Mouse (Mus musculus): ENCODE data around the gene Lgi2.

Lgi2 gene

DNA sequence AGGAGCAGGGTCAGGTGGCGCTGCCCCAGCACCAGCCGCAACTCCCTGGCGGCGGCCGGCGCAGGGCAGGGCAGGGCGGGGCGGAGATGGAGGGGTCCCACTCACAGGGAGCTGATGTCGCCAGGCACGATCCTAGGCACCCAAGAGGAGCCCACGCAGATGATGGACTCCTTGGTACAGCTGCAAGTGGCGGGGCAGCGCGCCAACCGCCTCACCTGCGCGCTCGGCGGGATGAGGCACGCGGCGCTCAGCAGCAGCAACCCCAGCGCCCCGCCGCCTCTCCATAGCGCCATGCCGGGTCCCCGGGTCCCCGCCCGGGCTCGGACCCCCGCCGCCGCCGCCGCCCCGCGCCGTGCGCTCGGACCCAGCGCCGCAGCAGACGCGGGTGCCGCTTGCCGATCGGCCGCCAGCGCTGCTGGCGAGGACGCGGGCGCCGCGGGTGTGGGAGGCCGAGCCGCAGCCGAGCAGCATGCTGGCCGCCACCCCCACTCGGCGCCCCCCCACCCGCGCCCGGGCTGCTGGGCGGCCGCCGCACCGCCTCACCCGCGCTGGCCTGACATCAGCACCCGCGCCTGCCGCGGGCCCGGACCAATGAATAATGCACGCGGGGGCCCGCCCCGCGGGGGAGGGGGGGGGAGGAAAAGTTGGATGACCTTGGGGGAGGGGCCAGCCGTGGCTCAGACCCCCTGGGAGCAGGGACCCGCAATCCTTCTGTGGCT is at the start of gene Lgi2:
Gene Lgi2, minus strand, starts transcription at position 650 of the 719 bp plus-strand sequence.
- DNase-seq = no peak

DNA sequence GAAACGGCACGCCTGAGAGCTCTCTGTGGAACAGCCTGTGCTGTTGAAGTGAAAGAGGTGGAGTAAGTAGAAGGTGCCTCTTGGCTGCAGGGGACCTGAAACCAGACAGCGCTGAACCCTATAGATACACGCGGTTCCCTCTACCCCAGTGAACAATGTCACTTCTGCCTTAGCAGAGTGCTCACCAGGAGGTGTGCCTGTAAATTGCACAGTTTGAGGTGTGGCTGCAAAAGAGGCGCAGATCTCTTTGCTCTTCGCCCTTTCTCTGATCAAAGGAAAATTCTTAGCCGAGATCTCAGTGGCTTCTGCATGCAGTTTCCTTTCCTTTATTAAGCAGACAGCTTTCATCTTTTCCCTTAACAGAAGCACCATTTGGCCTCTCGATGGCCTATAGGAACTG is 49.2 kb upstream of the Lgi2 start:
- DNase-seq = no peak

DNA sequence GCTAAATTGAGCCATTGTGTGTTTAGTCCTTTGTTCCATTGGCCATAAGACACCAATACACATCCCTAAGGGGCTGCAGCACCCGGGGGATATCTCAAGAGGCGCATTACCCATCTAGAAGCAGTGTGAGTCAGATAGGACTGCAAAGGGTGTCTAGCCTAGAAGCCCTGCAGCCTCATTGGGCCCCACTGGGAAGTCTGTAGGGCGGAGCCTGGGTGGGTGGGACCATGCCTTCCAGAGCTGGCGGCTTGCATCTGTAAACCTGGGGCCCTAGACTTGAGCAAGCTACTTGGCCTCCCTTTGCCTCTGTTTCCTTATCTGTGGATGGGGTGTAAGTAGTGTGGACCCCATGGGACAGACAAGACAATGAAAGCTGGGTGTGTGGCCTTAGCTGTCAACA is 48.4 kb upstream of the Lgi2 start:
- no peak for DNase-seq

DNA sequence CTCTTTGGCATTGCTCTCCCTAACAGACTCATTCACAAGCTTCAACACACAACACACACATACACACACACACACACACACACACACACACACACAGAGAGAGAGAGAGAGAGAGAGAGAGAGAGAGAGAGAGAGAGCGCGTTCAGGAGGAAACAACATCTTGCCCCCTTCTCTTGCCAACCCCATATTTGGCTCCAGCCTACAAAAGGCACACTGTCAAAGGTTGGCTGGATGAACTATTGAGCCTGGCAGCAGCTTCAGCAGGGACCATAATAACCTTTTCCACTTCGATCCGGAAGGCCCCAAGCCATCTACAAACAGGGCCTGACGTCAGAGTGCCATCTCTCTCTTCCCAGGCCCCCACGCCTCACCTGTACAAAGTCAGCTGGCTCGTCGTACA is 46.5 kb upstream of the Lgi2 start:
- DNase-seq = no peak

DNA sequence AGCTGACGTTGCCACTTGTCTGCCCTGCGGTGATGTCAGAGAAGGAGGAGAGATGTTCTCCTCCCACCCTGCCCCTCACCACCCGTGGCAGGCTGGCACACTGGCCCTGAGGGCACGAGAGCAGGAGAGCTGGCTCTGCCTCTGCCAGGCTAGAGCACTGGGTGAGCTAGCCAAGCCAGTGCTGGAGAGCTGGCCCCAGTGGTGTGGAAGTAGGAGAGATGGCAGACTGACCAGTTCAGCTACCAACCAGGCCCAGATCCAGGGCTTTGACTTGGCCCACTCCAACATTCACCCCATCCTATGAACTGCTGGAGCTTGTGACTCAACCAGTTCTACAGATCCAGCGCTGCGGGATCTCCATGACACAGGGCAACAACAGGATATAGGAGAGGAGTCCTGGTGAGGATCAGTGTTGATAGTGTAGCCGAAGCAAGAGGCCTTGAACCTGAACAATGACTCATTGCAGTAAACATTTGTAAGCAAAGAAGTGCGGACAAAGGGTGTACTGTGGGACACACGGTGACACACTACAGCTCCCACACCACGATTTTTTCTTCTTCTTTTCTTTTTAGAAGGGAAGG is 45.1 kb upstream of the Lgi2 start:
- DNase-seq = no peak

DNA sequence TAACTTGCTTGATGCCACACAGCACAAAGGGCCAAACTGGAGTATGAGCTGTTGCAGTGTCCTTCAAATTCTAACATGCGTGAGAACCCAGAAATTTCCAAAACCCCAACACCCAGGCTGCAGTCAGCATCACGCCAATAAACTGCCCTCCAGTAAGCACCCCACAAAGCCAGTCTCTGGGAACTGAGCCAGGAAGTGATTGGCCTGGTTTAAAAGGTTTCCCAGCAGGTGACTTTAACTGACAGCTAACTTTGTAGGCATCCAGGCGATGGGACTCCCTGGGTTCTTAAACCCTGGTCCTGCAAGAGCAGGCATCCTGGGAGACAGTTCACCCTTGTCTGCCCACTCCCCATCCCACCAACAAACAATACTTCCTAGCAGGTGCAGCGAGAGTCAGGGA is 44.0 kb upstream of the Lgi2 start:
- no peak for DNase-seq

DNA sequence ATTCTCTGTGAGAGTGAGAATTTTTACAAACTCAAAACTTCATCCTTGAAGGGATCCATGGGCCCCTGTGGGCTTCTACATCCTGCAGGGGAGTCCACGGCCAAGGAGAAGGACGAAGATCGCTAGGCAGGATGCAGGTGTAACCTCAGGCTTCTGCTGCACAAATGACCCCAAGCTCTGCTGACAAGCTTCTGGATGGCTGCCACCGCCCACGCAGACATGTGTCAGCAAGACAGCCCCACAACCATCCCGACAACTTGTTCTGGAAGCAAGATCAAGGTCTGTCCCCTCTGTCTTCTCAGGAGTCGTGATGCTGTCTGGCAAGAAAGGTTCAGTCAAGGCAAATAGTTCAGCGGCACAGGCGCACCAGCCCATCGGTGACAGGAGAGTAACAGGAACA is 43.4 kb upstream of the Lgi2 start:
- DNase-seq = no peak

DNA sequence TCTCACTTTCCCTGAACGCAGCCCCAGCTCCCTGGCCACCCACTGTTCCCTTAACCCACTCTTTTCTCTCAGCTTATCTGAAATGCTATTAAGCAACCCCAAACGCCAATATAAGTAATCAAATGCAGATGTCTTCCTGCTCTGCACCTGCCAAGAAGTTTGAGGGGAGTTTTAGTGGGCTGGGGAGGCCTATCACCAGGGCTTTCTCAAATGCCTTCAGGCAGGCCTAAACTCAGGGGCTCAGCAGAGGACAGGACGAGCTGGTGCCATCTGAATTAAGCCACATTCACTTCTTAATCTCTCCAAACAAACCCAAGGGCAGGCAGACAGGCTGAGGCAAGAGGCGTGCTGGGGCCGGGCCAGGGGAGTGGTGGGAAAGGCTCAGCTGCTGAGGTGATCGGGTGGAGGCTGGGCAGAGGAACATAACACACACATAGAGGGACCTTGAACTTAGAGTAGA is 38.4 kb upstream of the Lgi2 start:
- no peak for DNase-seq

DNA sequence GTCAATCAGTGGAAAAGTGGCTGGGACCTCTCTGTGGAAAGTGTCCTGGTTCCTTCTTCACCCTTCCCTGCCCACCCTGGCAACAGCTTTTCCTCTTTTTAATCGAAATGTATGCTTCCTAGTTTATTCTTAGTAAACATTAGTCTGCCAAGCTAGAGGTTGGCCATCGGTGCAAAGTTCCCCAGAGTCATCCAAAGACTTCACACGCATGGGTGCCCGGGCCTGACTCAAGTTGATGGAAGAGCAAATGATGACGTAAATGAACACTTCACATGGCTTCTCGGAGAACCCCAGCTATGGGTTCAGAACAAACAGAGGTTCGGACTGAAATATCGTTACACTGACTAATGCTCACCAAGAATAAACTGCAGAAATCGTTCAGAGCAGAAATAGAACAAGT is 24.4 kb upstream of the Lgi2 start:
- no peak for DNase-seq

DNA sequence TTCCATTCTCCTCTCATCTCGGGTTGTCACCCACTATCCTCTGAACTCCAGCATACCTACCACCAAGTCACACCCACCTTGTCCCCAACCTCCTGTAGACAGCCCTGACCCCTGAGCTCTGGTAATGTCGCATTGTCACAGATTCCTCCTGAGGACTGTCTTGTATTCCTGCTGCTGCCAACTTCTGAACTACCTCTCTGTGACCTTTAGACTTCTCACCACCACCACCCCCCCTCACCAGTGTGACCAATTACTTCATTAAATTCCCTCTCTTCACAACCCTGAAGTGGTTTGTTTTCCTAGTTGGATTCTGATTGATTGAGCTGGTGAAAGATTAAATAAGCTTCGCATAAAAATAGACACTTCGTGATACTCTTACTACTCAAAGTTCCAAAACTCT is 22.4 kb upstream of the Lgi2 start:
- DNase-seq = no peak

DNA sequence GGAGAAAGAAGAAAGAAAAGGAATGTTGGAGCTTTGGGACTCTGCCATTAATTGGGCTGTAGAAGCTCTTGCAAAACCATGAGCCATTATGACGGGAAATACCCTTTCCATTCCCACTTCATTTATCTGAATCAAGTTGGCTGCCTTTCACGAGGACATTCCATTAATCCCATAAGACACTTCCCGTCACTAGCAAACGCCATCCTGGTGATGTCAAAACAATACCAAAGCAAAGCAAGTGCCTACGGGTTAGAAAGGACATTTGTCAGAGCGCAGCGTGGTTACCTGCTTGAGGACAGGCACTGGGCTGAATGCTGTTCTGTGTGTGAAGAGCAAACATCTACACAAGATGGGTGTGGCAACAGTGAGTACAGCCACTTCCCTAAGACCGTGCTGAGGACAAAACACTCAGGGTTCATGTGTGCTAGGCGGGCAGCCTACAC is 21.1 kb upstream of the Lgi2 start:
- DNase-seq = no peak

DNA sequence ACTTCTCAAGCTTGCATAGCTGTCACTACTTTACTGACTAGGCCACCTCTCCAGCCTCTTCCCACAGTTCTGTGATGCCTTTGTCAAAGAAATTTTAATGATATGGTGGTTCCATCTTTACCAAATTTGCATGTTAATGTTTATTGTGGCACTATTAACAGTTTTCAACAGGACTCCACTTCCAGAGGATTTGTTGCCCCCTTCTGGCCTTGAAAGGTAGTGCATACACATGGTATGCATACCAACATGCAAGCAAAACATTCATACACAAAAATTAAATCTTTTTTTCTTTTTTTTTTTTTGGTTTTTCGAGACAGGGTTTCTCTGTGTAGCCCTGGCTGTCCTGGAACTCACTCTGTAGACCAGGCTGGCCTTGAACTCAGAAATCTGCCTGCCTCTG is 6.3 kb upstream of the Lgi2 start:
- no peak for DNase-seq

DNA sequence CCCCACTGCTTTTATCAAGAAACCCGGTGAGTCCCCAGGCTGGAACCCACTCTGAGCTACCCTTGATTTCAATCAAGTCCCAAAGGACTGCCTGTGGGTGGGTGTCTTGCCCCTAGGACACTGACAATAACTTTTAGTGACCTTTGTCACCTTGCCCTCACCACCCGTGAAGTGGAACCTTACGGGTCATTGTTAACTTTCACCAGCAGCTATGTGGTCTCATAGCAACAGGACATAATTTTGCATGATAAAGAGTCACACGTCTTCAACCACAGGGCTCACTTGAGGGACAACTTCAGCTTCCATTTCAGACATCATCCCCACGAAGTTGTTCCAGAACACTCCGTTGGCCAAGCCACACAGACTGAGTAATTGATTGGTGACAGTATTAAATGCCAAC is 4.5 kb upstream of the Lgi2 start:
- DNase-seq = no peak

DNA sequence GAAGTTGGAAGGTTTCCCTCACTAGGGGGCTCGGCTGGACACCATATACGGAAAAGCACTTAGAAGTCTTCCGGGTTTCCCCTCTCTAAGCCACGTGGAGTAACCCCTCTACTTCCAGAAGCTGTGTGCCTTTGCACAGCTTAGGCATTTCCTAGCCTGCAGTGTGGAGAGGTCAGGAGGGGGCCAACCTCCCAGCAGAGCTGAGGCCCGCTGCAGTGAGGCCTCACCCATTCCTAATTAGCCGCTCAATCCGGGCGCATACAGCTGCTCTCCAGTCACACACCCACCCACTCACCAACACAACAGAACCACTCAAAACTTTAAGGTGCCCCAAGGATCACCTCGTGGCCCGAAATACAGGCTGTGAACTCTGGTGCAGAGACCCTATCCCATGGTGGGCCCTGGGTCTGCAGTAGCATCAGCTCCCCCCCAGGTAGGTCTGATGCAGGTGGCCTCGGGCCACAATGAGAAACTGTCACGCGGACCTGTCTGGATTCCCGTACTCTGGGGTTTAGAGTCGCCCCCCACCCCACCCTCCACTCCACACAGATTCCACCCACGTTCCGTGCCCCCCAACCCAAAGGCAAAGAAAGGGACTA is 949 bp downstream of the Lgi2 start:
- no peak for DNase-seq

DNA sequence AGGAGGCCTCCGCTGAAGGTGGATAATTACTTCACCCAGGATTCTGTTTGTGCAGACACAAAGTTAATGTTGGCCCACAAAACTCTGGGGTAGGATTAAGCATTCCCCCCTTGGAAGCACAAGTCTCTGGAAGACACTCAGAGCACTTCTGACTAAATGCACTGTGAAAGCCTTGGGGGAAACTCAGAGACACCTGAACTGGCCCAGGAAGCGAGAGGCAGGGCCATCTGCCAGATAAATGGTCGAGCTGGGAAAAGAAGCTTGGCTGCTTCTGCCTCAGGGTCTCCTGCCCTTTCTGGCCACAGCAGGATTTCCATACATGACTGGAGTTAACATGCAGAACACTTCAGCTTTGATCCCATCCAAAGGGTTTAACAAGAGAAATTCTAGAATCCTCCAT is 1.9 kb downstream of the Lgi2 start:
- DNase-seq = no peak

DNA sequence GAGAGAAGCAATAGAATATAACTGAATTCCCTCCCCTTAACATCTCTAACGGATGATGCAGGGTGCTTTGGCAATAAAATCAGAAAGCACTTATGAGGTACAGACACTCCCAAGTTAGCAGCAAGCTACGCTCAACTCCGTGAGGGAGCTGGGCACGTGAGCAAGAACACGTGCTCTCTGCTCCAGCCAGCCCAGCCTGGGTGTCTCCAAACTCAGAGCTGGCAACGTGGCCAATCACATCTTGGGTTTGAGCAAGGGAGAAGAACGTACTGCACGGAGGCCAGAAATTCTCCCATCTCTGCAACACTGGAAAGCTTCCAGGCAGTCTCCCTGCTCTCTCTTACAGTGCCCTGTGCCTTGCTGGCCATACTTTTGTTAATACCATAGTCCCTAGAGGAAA is 6.0 kb downstream of the Lgi2 start:
- DNase-seq = no peak

DNA sequence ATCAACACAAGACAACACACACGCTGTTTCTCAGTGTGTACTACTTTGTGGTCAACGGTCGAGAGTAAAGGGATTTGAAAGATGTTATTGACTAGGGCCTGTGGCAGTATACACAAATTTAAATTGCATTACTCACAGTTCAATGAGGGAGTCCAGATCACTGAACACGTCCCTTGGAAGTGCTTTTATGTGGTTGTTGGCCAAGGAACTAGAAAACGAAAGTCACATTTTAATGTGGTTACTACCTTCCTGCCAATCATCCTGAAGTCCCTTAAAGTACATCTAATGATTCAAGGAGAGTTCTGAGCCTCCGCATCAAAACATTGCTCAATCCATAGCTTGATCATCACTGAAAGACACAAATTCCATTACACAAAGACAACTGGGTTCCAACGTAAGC is 10.7 kb downstream of the Lgi2 start:
- no peak for DNase-seq

DNA sequence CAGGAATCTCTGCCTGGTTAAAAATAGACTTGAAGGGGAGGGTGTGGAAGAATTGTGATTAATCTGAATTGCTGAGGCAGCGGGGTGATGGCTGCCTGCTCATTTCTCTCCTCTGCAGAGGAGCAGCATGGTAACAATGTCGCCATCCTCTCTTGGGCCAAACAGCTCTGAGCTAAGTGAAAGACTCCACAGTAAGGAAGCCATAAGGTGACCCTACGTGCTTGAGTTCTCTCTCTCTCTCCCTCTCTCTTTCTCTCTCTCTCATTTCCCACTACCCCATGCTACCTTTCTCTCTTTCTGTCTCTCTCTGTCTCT is 15.0 kb downstream of the Lgi2 start:
- DNase-seq = no peak

DNA sequence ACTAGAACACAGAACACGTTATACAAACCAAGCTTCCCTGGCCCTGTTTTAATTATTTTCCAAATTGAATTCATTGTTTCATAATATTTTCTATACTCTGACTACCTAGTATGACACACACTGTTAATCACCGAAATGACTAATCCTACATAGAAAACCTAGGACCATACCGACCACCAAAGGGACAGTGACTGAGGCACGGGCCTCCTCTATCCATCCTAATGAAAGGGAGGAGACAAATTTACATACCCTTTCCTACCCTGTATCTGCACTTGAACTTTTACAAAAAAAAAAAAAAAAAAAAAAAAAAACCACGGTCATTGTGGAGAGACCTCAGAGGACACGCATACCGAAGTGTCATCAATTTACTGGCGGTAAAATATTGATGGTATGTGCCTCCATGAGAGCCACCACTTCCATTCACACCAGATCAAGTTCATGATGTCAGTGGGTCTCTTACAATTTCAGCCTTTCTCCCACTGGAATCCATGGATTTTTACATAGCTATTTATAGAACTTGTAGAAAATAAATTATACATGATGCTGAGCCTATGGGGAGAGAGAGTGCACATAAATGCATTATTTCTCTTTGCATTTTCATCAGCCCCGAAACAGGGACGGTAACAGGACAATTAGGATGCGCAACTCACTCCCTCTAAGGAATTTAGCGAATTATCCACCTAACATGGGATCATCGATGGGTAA is 15.5 kb downstream of the Lgi2 start:
- no peak for DNase-seq

DNA sequence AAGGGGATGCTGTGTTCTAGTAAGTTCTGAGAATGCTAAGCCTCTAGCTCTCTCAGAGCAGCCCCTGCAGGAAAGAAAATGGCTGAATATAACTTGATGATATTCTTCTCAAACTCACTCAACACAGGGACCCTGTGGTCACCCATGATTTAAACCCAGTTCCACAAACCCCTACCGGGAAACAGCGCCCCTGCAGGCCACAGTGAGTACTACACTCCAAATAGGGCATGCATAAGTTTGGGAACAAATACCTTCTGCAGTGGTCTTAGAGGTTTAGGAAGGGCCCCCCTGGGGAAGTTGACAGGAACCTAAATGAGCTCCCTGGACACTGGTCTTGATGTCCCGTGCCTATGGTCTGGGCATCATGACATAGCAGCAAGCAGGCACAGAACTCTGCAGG is 19.3 kb downstream of the Lgi2 start:
- DNase-seq = no peak

DNA sequence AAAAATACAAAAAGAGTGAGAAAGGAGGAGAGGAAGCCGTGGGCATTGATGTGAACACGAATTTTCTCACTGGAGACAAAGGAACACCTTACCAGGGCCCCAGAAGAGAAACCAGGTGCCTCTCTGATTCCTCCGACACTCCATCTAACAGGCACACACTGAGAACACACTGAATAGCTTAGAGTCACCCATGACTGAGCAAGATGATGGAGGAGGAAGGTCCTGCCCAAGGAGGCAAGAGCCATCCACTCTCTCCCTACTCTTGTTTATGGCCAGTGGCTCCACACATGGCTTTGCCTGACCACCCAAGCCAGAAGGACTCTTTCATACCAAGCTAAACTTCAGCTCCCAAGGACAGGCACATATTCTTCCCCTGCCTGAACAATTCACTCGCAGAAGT is 22.5 kb downstream of the Lgi2 start:
- no peak for DNase-seq

DNA sequence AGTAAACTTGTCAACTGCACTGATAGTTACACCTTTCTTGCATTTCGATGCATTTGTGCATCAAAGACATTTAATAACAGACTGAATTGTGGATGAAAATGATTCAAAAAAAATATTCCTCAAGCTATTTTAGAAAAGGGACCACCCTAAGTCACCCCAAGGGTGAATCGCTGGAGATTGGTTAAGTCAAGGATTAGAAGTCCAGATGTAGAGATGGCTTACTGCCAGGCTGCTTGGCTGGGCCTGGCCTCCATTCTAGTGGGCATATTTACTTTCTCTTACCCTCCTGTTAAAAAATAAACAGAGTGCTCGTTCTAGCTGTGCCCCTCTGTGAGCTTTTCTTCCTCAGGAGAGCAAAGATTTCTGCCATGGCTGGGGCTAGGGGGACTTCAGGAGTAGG is 26.1 kb downstream of the Lgi2 start:
- DNase-seq = no peak

DNA sequence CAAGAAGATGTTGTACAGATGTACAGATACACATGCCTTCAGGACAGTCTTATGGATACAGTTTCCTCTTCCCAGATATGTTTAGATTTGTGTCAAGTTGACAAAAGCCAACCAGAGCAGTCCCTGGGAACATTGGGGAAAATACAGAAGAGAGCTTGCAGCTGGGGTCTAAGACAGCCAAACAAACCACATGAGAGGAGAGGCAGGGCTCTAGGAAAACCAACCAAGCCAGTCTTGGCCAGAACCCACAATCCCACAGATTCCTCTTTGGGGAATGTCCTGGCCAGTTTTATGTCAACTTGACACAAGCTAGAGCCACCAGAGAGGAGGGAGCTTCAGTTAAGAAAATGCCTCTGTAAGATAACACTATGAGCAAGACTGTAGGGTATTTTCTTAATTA is 26.8 kb downstream of the Lgi2 start:
- no peak for DNase-seq

DNA sequence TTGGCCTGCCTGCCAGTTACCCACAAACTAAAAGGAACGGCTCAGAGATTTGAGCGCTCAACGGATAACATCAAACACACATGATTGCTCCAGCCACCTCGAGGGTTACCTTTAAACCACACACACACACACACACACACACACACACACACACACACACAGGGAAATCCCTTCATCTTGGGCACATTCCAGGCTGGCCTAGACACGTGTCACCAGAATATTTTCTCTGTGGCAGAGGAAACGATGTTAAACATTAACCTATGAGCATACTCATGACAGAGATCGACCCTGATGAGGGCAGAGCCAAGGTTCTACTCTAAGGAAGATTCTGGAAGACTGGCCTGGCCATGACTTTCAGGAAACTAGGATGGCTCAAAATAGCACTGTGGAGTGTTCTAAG is 29.2 kb downstream of the Lgi2 start:
- no peak for DNase-seq

All from thymus, adult 18-20 months (tissue).